Mouse (Mus musculus) neural tube, embryonic 11.5 days (tissue): Measurements from ENCODE around the gene Cyp19a1. TPM values are rescaled to one million over a fixed set of nuclear protein-coding genes. Genes with fewer than 3 reads are reported as not detected.

ENCODE experiments used
- ATAC-seq: fragments of 200-750 bp; cut with Nextera tagmentation; 2 replicates; pipeline ENCODE4 v1.8.0; 2017; ENCODE audit warnings: moderate number of reproducible peaks, mild to moderate bottlenecking, moderate TSS enrichment, moderate library complexity; ENCODE audit not compliant: insufficient read depth, low FRiP score, low TSS enrichment
- DNase-seq: peaks from one replicate; pipeline ENCODE4 v3.0.0-alpha.2; 2015; ENCODE audit warnings: low spot score
- H3K27ac ChIP-seq: fragments of 300-500 bp; sonication (generic); 2 replicates; pipeline ENCODE4 v1.5.1; 2014; ENCODE audit warnings: low read depth, mild to moderate bottlenecking, low read length
- H3K27me3 ChIP-seq: fragments of 300-500 bp; sonication (generic); 2 replicates; pipeline ENCODE4 v1.6.1; 2014; ENCODE audit warnings: mild to moderate bottlenecking, low read length, mixed read lengths; ENCODE audit not compliant: control insufficient read depth, insufficient read depth
- H3K36me3 ChIP-seq: fragments of 300-500 bp; sonication (generic); 2 replicates; pipeline ENCODE4 v1.6.1; 2014; ENCODE audit warnings: mild to moderate bottlenecking, low read length, moderate library complexity, mixed read lengths; ENCODE audit not compliant: control insufficient read depth, insufficient read depth
- H3K4me1 ChIP-seq: fragments of 300-500 bp; sonication (generic); 2 replicates; pipeline ENCODE4 v1.6.1; 2014; ENCODE audit warnings: low read length, mixed read lengths; ENCODE audit not compliant: control insufficient read depth, insufficient read depth
- H3K4me2 ChIP-seq: fragments of 300-500 bp; sonication (generic); 2 replicates; pipeline ENCODE4 v1.6.1; 2014; ENCODE audit warnings: low read depth, mild to moderate bottlenecking, moderate library complexity
- H3K4me3 ChIP-seq: fragments of 300-500 bp; sonication (generic); 2 replicates; pipeline ENCODE4 v1.5.1; 2014; ENCODE audit warnings: low read depth, low read length
- H3K9ac ChIP-seq: fragments of 300-500 bp; sonication (generic); 2 replicates; pipeline ENCODE4 v1.6.1; 2014; ENCODE audit warnings: mild to moderate bottlenecking, low read length
- H3K9me3 ChIP-seq: fragments of 300-500 bp; sonication (generic); 2 replicates; pipeline ENCODE4 v1.6.1; 2016; ENCODE audit warnings: low read length; ENCODE audit not compliant: control insufficient read depth
- WGBS: fragments of 180-500 bp; shearing (Covaris S2); extraction: QIAGEN DNeasy Blood & Tissue Kit; methylation state at CpG from one replicate; pipeline ENCODE4 v1.1.7; 2014; 5-methylcytosine and 5-hydroxymethylcytosine counted together
- polyA plus RNA-seq: library from polyadenylated mRNA; unstranded; fragments of >200 nt; fragmentation: Nextera tagmentation; extraction: Ambion mirVana; gene quantifications from 2 replicates; pipeline ENCODE4 v1.2.1, GENCODE M21; 2014

Cyp19a1 gene
- polyA plus RNA-seq, 1 experiment from 2014 or later, result not detected

GRCm38 (mm10) chr9:54279046-54279589, 11.2 kb upstream of the Cyp19a1 start:
- Histone ChIP-seq H3K27me3 (no peaks in the 10 kb centered on the region), H3K9me3 (no peaks in the 10 kb centered on the region), H3K4me2 (no peak overlapping the region), H3K4me3 (no peak overlapping the region), H3K9ac (no peak overlapping the region), H3K36me3 (no peaks in the 10 kb centered on the region), H3K4me1 (no peaks in the 10 kb centered on the region), H3K27ac (no peak overlapping the region)
- ATAC-seq (no peak), DNase-seq (no peak)
- 87% methylated on average over 12 of the region's 12 CpGs for WGBS

DNA sequence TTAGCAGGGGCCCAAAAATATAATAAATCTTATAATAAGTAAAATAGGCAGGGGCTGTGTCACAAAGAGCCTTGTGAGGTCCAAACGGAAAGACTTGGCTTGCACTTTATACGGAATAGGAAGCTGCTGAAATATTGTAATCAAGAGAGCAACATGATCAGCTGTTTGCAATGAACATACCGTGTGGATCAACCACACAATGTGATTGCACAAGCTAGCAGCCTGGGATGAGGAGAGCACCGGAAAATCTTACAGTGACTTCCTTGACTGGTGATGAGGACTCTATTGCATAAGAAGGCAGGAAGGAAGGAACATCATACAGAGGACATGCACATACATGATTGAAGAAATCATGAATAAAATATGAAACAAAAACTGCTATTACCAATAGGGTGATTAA, 7.4 kb upstream of the Cyp19a1 start:
- DNase-seq, result no peak
- no peaks in the 10 kb centered on the region for H3K36me3 ChIP-seq
- 94% methylated on average over 4 of the region's 4 CpGs for WGBS
- no peaks in the 10 kb centered on the region for H3K4me1 ChIP-seq
- no peak overlapping the region for H3K9ac ChIP-seq
- no peak overlapping the region for H3K4me3 ChIP-seq
- H3K27ac ChIP-seq, result no peak overlapping the region
- no peak for ATAC-seq
- no peaks in the 10 kb centered on the region for H3K27me3 ChIP-seq
- H3K4me2 ChIP-seq, result no peak overlapping the region
- no peaks in the 10 kb centered on the region for H3K9me3 ChIP-seq

- no peak overlapping the region for H3K4me2 ChIP-seq
- H3K27ac ChIP-seq, result no peak overlapping the region
- ATAC-seq, result no peak
- H3K9me3 ChIP-seq, result no peaks in the 10 kb centered on the region
- no peak overlapping the region for H3K4me3 ChIP-seq
- H3K4me1 ChIP-seq, result no peaks in the 10 kb centered on the region
- WGBS, result 42% methylated on average over 5 of the region's 5 CpGs
- no peak overlapping the region for H3K9ac ChIP-seq
- H3K27me3 ChIP-seq, result no peaks in the 10 kb centered on the region
- no peak for DNase-seq
- H3K36me3 ChIP-seq, result no peaks in the 10 kb centered on the region
Measured at GRCm38 (mm10) chr9:54270889-54271288, 3.0 kb upstream of the Cyp19a1 start.

GRCm38 (mm10) chr9:54269987-54270386, 2.1 kb upstream of the Cyp19a1 start:
- no peaks in the 10 kb centered on the region for H3K36me3 ChIP-seq
- 76% methylated on average over 6 of the region's 6 CpGs for whole genome bisulfite sequencing
- no peak for DNase-seq
- no peaks in the 10 kb centered on the region for H3K4me1 ChIP-seq
- H3K9ac ChIP-seq, result no peak overlapping the region
- no peak overlapping the region for H3K4me3 ChIP-seq
- H3K4me2 ChIP-seq, result no peak overlapping the region
- no peak overlapping the region for H3K27ac ChIP-seq
- H3K27me3 ChIP-seq, result no peaks in the 10 kb centered on the region
- H3K9me3 ChIP-seq, result no peaks in the 10 kb centered on the region
- no peak for ATAC-seq

- no peak overlapping the region for H3K4me2 ChIP-seq
- ATAC-seq (no peak), DNase-seq (no peak)
- H3K27me3 ChIP-seq, result no peaks in the 10 kb centered on the region
- no peak overlapping the region for H3K4me3 ChIP-seq
- H3K9me3 ChIP-seq, result no peaks in the 10 kb centered on the region
- H3K27ac ChIP-seq, result no peak overlapping the region
- 72% methylated on average over 4 of the region's 4 CpGs for WGBS
- no peak overlapping the region for H3K9ac ChIP-seq
- no peaks in the 10 kb centered on the region for H3K36me3 ChIP-seq
- no peaks in the 10 kb centered on the region for H3K4me1 ChIP-seq
Measured at GRCm38 (mm10) chr9:54264754-54265153, 3.2 kb downstream of the Cyp19a1 start.

DNA sequence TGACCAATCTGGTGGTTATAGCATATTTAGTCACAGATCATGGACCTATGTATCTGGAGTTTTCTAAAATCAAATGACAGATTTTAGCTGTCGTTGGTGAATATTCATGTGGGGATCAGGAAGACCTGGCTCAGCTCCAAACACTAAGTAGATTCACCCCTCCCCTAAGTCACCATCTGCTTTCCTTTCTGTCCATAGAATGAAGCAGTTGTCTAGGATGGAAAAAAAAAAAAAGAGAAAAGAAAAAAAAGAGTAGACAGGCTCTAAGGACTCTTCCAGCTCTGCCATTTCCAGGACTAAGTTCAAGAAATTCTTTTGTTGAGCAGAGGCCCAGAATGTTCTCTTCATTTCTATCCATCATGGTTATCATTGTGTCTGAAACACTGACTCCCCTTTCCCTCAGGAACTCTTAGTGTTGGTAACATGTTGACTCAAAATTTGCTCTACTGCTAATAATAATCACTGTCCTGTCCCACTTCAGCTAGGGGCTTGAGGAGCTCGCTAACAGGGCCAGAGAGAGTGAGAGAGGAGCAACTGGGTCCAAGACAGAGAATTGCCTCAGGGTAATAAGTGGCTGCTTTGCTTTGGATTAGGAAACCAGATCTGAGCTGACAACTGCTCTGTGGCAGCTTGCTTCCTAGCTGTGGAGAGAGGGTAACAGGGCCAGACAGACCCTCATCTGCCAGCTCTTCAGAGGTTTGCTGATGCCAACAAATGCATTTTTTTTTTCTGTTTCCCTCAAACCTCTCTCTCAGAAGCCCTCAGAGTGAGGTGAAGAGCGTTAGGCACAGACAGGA, 22.8 kb downstream of the Cyp19a1 start:
- Histone ChIP-seq H3K4me1 (no peaks in the 10 kb centered on the region), H3K36me3 (no peaks in the 10 kb centered on the region), H3K9ac (no peak overlapping the region), H3K4me2 (no peak overlapping the region), H3K9me3 (no peaks in the 10 kb centered on the region), H3K27me3 (no peaks in the 10 kb centered on the region), H3K4me3 (no peak overlapping the region), H3K27ac (no peak overlapping the region)
- WGBS, result 74% methylated on average over 3 of the region's 3 CpGs
- ATAC-seq, result no peak
- no peak for DNase-seq

GRCm38 (mm10) chr9:54227580-54227979, 40.3 kb downstream of the Cyp19a1 start:
- Histone ChIP-seq H3K4me1 (no peaks in the 10 kb centered on the region), H3K36me3 (no peaks in the 10 kb centered on the region), H3K9ac (no peak overlapping the region), H3K4me2 (no peak overlapping the region), H3K27ac (no peak overlapping the region), H3K4me3 (no peak overlapping the region), H3K9me3 (no peaks in the 10 kb centered on the region), H3K27me3 (no peaks in the 10 kb centered on the region)
- 76% methylated on average over 6 of the region's 6 CpGs for WGBS
- ATAC-seq (no peak), DNase-seq (no peak)

- Histone ChIP-seq H3K4me1 (no peaks in the 10 kb centered on the region), H3K9ac (no peak overlapping the region), H3K4me2 (no peak overlapping the region), H3K4me3 (no peak overlapping the region), H3K36me3 (no peaks in the 10 kb centered on the region), H3K9me3 (no peaks in the 10 kb centered on the region), H3K27me3 (no peaks in the 10 kb centered on the region), H3K27ac (no peak overlapping the region)
- WGBS, result 58% methylated on average over 5 of the region's 5 CpGs
- ATAC-seq (no peak), DNase-seq (no peak)
Measured at GRCm38 (mm10) chr9:54216511-54216910, 51.4 kb downstream of the Cyp19a1 start.

GRCm38 (mm10) chr9:54214881-54215280, 53.0 kb downstream of the Cyp19a1 start:
- Histone ChIP-seq H3K9ac (no peak overlapping the region), H3K27ac (no peak overlapping the region), H3K36me3 (no peaks in the 10 kb centered on the region), H3K9me3 (no peaks in the 10 kb centered on the region), H3K4me2 (no peak overlapping the region), H3K27me3 (no peaks in the 10 kb centered on the region), H3K4me1 (no peaks in the 10 kb centered on the region), H3K4me3 (no peak overlapping the region)
- DNase-seq (no peak), ATAC-seq (no peak)
- WGBS, result 79% methylated on average over 9 of the region's 9 CpGs
